Mouse (Mus musculus) intestine, embryonic 14.5 days (tissue): ENCODE data around the gene Astl. TPM values are rescaled to one million over a fixed set of nuclear protein-coding genes. Genes with fewer than 3 reads are reported as not detected.

ENCODE experiments used
- ATAC-seq: fragments of 200-750 bp; cut with Nextera tagmentation; replicated peaks from 2 replicates; pipeline ENCODE4 v1.8.0; 2017; ENCODE audit warnings: low read depth, moderate number of reproducible peaks, moderate TSS enrichment, moderate library complexity; ENCODE audit not compliant: low FRiP score, low TSS enrichment
- DNase-seq: peaks from one replicate; pipeline ENCODE4 v3.0.0-alpha.2; 2018; ENCODE audit warnings: low spot score
- H3K27ac ChIP-seq: fragments of 300-500 bp; sonication (generic); 2 replicates; pipeline ENCODE4 v1.5.1; 2014; ENCODE audit warnings: low read depth, mild to moderate bottlenecking, control low read depth
- H3K27me3 ChIP-seq: fragments of 300-500 bp; sonication (generic); replicated peaks from 2 replicates; pipeline ENCODE4 v1.6.1; 2014; ENCODE audit warnings: low read length, control low read depth; ENCODE audit not compliant: control insufficient read depth, insufficient read depth
- H3K36me3 ChIP-seq: fragments of 300-500 bp; sonication (generic); 2 replicates; pipeline ENCODE4 v1.6.1; 2014; ENCODE audit warnings: low read length, control low read depth; ENCODE audit not compliant: control insufficient read depth, insufficient read depth
- H3K4me1 ChIP-seq: fragments of 300-500 bp; sonication (generic); replicated peaks from 2 replicates; pipeline ENCODE4 v1.6.1; 2014; ENCODE audit warnings: low read length, control low read depth, mixed read lengths; ENCODE audit not compliant: control insufficient read depth, insufficient read depth
- H3K4me2 ChIP-seq: fragments of 300-500 bp; sonication (generic); 2 replicates; pipeline ENCODE4 v1.6.1; 2014; ENCODE audit warnings: low read length
- H3K4me3 ChIP-seq: fragments of 300-500 bp; sonication (generic); 2 replicates; pipeline ENCODE4 v1.5.1; 2014; ENCODE audit warnings: low read depth, low read length, control low read depth, mixed read lengths
- H3K9ac ChIP-seq: fragments of 300-500 bp; sonication (generic); 2 replicates; pipeline ENCODE4 v1.6.1; 2014; ENCODE audit warnings: mild to moderate bottlenecking, low read length
- H3K9me3 ChIP-seq: fragments of 300-500 bp; sonication (generic); 2 replicates; pipeline ENCODE4 v1.6.1; 2016; ENCODE audit warnings: low read length, control low read depth; ENCODE audit not compliant: control insufficient read depth
- WGBS: fragments of 180-500 bp; shearing (Covaris S2); extraction: QIAGEN DNeasy Blood & Tissue Kit; methylation state at CpG from one replicate; pipeline ENCODE4 v1.1.7; 2014; 5-methylcytosine and 5-hydroxymethylcytosine counted together
- polyA plus RNA-seq: library from polyadenylated mRNA; unstranded; fragments of >200 nt; fragmentation: Nextera tagmentation; extraction: Ambion mirVana; gene quantifications from 2 replicates; pipeline ENCODE4 v1.2.1, GENCODE M21; 2014

Astl gene
- polyA plus RNA-seq, 1 experiment from 2014 or later = not detected

DNA sequence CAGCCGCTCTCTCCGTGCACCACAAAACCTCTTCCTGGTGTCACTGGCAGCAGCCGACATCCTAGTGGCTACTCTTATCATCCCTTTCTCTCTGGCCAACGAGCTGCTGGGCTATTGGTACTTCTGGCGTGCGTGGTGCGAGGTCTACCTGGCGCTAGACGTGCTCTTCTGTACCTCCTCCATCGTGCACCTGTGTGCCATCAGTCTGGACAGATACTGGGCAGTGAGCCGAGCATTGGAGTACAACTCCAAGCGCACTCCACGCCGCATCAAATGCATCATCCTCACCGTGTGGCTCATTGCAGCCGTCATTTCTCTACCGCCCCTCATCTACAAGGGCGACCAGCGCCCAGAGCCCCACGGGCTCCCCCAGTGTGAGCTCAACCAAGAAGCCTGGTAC lies 25.3 kb downstream of the Astl start:
- ATAC-seq (peak; percentile 30; the same call in 1 of the 2 replicates), DNase-seq (peak; percentile 68)
- H3K9me3 ChIP-seq = no peaks in the 10 kb centered on the region
- no peaks in the 10 kb centered on the region for H3K4me1 ChIP-seq
- H3K4me2 ChIP-seq = peak overlapping the region; percentile 62
- no peak overlapping the region for H3K27ac ChIP-seq
- peak overlapping the region; percentile 33 for H3K4me3 ChIP-seq
- H3K27me3 ChIP-seq = peaks cover 73% of the 10 kb centered on the region
- H3K9ac ChIP-seq = no peak overlapping the region
- H3K36me3 ChIP-seq = no peaks in the 10 kb centered on the region
- WGBS = 2% methylated on average over 20 of the region's 20 CpGs

DNA sequence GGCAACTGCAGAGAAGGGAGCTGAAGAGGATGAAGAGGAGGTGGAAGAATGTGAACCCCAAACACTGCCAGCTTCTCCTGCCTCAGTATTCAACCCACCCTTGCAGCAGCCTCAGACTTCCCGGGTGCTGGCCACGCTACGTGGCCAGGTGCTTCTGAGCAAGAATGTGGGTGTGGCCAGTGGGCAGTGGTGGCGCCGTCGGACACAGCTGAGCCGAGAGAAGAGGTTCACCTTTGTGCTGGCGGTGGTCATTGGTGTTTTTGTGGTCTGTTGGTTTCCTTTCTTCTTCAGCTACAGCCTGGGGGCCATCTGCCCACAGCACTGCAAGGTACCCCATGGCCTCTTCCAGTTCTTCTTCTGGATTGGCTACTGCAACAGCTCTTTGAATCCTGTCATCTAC lies 26.0 kb downstream of the Astl start:
- WGBS = 13% methylated on average over 8 of the region's 8 CpGs
- H3K36me3 ChIP-seq = no peaks in the 10 kb centered on the region
- H3K27ac ChIP-seq = no peak overlapping the region
- H3K4me1 ChIP-seq = no peaks in the 10 kb centered on the region
- ATAC-seq (no peak), DNase-seq (no peak)
- no peaks in the 10 kb centered on the region for H3K9me3 ChIP-seq
- peaks cover 71% of the 10 kb centered on the region for H3K27me3 ChIP-seq
- no peak overlapping the region for H3K4me2 ChIP-seq
- no peak overlapping the region for H3K4me3 ChIP-seq
- no peak overlapping the region for H3K9ac ChIP-seq

DNA sequence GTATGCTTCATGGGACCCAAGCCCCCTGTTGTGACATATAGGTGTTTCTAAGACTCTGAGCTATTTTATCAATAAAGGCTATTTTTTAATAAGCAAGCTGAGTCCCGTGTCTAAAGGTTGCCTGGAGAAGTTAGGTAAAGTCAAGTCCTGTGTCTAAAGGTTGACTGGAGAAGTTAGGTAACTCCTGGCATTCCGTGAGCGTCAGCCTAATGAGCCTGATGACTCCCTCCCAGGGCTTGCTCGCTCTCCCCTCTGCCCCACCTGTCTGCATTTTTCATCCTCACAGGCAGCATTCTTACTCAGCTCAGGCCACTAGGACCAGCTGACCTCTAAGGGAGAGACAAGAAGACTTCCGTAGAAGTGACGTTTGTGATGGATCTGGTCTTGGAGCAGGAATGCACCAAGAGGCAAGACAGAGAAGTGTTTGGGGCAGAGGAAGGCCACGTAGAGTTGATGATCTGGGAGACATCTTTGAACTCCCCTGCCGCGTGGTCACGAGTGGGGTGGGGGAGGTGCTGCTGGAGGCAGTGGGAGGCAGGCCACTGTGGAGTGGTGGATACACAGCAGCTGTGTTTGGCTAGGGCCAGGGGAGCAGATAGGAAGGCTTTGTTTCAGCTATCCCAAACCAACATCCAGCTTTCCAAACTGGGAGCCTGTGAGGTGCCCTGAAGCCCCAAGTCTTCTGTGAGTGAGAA lies 28.8 kb downstream of the Astl start:
- no peak overlapping the region for H3K4me3 ChIP-seq
- H3K4me2 ChIP-seq = no peak overlapping the region
- H3K9ac ChIP-seq = no peak overlapping the region
- no peak for ATAC-seq
- DNase-seq = no peak
- peaks cover 44% of the 10 kb centered on the region for H3K27me3 ChIP-seq
- H3K36me3 ChIP-seq = no peaks in the 10 kb centered on the region
- H3K27ac ChIP-seq = no peak overlapping the region
- WGBS = 47% methylated on average over 10 of the region's 10 CpGs
- no peaks in the 10 kb centered on the region; the same call in 1 of the 2 replicates for H3K4me1 ChIP-seq
- H3K9me3 ChIP-seq = no peaks in the 10 kb centered on the region

DNA sequence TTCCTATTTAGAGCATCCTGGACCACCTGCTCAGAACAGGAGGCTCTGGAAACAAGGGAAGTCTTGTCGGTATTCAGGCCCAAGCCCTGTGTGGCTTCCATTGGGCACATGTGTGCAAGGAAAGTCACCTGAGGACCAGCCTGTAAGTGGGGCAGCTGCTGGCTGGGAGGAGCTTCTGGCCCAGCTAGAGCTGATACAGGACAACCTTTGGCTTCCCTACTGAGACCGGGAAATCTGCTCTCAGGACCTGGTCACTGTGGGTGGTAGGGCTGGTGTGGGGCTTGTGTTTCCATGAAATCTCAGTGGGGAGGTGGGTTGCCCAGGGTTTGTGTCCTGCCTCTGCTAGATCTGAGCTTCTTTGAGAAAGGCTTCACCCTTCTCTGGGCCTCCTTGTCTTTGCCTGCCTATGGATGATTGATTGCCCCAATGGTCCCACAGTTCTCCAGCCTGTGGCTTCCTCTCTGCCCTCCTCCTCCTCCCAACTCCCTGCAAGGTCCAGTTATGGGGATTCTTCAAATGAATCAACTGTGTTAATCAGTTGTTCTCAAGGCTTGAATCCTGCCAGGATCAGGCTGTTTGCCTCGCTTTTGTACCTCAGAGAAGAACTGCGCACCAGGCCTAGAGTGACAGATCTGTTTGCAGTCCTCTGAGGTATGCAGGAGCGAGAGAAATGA lies 31.4 kb downstream of the Astl start:
- Histone ChIP-seq H3K4me1 (no peaks in the 10 kb centered on the region; the same call in 1 of the 2 replicates), H3K27ac (no peak overlapping the region), H3K4me2 (no peak overlapping the region), H3K36me3 (no peaks in the 10 kb centered on the region), H3K4me3 (no peak overlapping the region), H3K9me3 (no peaks in the 10 kb centered on the region), H3K9ac (no peak overlapping the region), H3K27me3 (peaks cover 21% of the 10 kb centered on the region)
- ATAC-seq (no peak), DNase-seq (no peak)
- WGBS = 71% methylated on average over 5 of the region's 5 CpGs

DNA sequence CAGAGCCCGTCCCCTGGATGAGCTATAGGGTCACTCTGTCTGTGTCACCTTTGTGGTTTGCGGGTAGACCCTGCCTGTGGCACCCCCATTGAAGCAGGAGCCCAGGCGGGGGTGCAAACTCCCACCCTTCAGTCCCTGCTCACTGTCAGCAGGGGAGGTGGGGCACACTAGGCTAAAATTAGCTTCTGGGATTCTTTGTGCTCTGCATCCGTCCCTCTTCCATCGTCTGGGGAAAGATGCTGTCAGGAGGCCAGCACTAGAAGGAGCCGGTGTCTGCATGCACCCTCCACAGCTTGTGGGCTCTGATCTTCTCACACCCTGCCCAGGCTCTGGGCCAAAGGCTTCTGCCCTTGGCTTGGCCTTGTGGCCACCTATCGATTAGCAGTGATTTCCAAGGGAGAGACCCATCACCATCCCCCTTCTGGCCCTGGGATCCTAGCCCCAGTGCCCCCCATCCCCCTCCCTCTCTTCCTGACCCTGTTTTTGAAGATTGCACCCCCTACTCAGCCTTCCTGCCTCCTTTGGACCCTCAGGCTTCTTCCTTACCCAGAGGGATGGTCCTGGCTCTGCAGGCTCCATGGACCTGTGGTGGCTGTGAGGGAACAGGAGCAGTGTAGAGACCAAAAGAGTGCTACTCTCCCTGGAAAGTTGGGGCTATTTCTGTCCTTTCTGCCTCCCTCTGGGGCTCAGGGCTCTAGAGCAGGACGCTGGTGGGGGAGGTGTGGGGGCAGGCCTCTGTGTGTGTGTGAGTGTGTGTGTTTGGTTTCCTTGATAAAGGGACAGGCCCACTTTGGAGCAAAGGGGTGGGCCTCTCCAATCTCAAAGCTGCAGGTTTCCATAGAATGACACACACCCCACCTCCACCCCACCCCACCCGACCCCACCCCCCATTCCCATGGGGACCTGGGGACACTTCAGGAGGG lies 32.4 kb downstream of the Astl start:
- Histone ChIP-seq H3K4me2 (no peak overlapping the region), H3K4me1 (no peaks in the 10 kb centered on the region; the same call in 1 of the 2 replicates), H3K27ac (no peak overlapping the region), H3K36me3 (no peaks in the 10 kb centered on the region), H3K9ac (no peak overlapping the region), H3K4me3 (no peak overlapping the region), H3K27me3 (peaks cover 11% of the 10 kb centered on the region), H3K9me3 (no peaks in the 10 kb centered on the region)
- WGBS = 44% methylated on average over 9 of the region's 9 CpGs
- no peak for DNase-seq
- ATAC-seq = peak; percentile 38; the same call in 1 of the 2 replicates

DNA sequence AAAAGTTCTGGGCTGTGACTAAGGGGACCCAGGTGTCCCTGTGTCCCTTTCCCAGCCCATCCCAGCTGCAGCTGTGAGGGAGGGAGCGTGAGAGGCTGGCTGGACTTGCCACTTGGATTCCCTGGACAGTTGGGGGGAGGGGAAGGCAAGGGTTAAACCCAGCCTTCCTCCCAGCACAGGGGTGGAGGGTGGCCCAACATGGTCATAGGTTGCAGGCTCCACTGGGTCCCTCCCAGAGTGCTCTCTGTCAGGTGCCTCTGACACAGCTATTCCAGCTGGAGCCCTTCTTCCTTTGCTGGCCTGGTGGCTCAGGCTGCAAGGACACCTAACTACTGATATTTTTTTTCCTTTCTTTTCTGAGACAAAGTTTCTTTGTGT lies 33.0 kb downstream of the Astl start:
- Histone ChIP-seq H3K4me2 (no peak overlapping the region), H3K36me3 (no peaks in the 10 kb centered on the region), H3K27ac (no peak overlapping the region), H3K4me3 (no peak overlapping the region), H3K9me3 (no peaks in the 10 kb centered on the region), H3K4me1 (no peaks in the 10 kb centered on the region; the same call in 1 of the 2 replicates), H3K9ac (no peak overlapping the region), H3K27me3 (0 out of 2 replicates have a peak, but pooled peaks cover 5% of the 10 kb centered on the region)
- DNase-seq (no peak), ATAC-seq (peak; percentile 56; the same call in 1 of the 2 replicates)
- no CpG with 5 or more reads among the region's 1 CpGs for whole genome bisulfite sequencing

DNA sequence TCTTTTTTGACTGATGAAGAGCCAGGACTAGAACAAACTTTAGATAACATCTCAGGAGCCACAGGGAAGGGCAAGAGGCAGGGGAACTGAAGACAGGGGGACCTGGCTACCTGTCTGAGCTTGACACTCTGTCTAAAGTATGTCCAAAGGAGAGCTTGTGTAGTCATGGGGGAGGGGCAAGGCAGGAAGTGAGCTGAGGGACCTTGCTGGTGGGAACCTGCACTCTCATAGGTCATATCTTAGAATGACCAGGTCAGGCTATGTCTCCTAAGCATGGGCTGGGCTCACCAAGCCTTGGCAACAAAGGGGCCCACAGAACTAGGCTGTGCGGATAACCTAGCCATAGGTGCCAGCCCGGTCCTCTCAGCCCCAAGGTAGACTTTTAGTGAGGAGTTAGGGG lies 33.6 kb downstream of the Astl start:
- no peak overlapping the region for H3K4me2 ChIP-seq
- H3K9ac ChIP-seq = no peak overlapping the region
- H3K36me3 ChIP-seq = no peaks in the 10 kb centered on the region
- H3K4me1 ChIP-seq = no peaks in the 10 kb centered on the region; the same call in 1 of the 2 replicates
- no peak overlapping the region for H3K27ac ChIP-seq
- no peaks in the 10 kb centered on the region for H3K9me3 ChIP-seq
- DNase-seq (no peak), ATAC-seq (no peak)
- WGBS = 79% methylated on average over 2 of the region's 2 CpGs
- H3K27me3 ChIP-seq = 0 out of 2 replicates have a peak, but pooled peaks cover 5% of the 10 kb centered on the region
- no peak overlapping the region for H3K4me3 ChIP-seq

DNA sequence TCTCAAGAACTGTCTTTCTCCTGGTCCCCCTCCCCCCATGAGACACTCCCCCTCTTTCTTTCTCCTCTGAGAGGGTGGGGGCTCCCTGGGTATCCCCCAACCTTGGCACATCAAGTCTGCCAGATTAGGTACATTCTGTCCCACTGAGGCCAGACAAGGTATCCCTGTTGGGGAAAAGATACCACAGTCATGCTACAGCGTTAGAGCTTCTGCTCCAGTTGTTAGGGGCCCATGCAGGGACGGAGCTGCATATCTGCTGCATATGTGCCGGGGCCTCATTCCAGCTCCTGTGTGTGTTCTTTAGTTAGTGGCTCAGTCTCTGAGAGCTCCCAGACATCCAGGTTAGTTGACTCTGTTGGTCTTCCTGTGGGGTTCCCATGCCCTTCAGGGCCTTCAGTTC lies 35.7 kb downstream of the Astl start:
- Histone ChIP-seq H3K4me2 (no peak overlapping the region), H3K4me3 (no peak overlapping the region), H3K27me3 (no peaks in the 10 kb centered on the region), H3K36me3 (no peaks in the 10 kb centered on the region), H3K9ac (no peak overlapping the region), H3K4me1 (no peaks in the 10 kb centered on the region; the same call in 1 of the 2 replicates), H3K9me3 (no peaks in the 10 kb centered on the region), H3K27ac (no peak overlapping the region)
- DNase-seq (no peak), ATAC-seq (no peak)
- WGBS = 86% methylated on average over 3 of the region's 3 CpGs
